Mouse (Mus musculus) C2C12 (cell line): ENCODE measurements around the gene Sec22b. TPM values are rescaled to one million over a fixed set of nuclear protein-coding genes. Genes with fewer than 3 reads are reported as not detected.

Experiments
- H3K27me3 ChIP-seq: one replicate; pipeline ENCODE4 v1.6.1; 2011; ENCODE audit not compliant: control insufficient read depth, insufficient read depth, insufficient read length
- H3K36me3 ChIP-seq: one replicate; pipeline ENCODE4 v1.6.1; 2011; ENCODE audit not compliant: control insufficient read depth, insufficient read depth
- H3K4me3 ChIP-seq: one replicate; pipeline ENCODE4 v1.5.1; 2011; ENCODE audit warnings: mild to moderate bottlenecking, control low read depth; ENCODE audit not compliant: poor library complexity, insufficient read depth, severe bottlenecking
- H3K79me2 ChIP-seq: one replicate; pipeline ENCODE4 v1.6.1; 2011; ENCODE audit not compliant: control insufficient read depth, insufficient read depth
- H3K79me3 ChIP-seq: one replicate; pipeline ENCODE4 v1.6.1; 2011; ENCODE audit warnings: low read depth, control low read depth
- H3ac ChIP-seq: one replicate; pipeline ENCODE3; 2011; ENCODE audit warnings: low read depth; ENCODE audit not compliant: control insufficient read depth, insufficient read length
- CEBPB ChIP-seq: IDR thresholded peaks from one replicate; pipeline ENCODE4 v1.6.1; 2011; ENCODE audit warnings: low read depth, mild to moderate bottlenecking, control low read depth, moderate library complexity
- CTCF ChIP-seq: IDR thresholded peaks from one replicate; pipeline ENCODE4 v1.5.1; 2011; ENCODE audit not compliant: control insufficient read depth, insufficient read depth, insufficient read length
- FOSL1 ChIP-seq: IDR thresholded peaks from one replicate; pipeline ENCODE4 v1.8.0; 2011; ENCODE audit warnings: mild to moderate bottlenecking, low read length; ENCODE audit not compliant: poor library complexity, insufficient read depth, severe bottlenecking
- MAX ChIP-seq: IDR thresholded peaks from one replicate; pipeline ENCODE4 v1.6.1; 2011; ENCODE audit warnings: mild to moderate bottlenecking, control low read depth
- MYOD1 ChIP-seq: IDR thresholded peaks from one replicate; pipeline ENCODE4 v1.6.1; 2011; ENCODE audit warnings: low read depth; ENCODE audit not compliant: control insufficient read depth, insufficient read length
- MYOG ChIP-seq: IDR thresholded peaks from one replicate; pipeline ENCODE4 v1.6.1; 2011; ENCODE audit not compliant: control insufficient read depth, insufficient read length; ENCODE audit errors: extremely low read depth
- USF1 ChIP-seq: IDR thresholded peaks from one replicate; pipeline ENCODE4 v1.6.1; 2011; ENCODE audit warnings: low read depth, mild to moderate bottlenecking, control low read depth, moderate library complexity
- polyA plus RNA-seq: library from polyadenylated mRNA; unstranded; fragments of >200 nt; fragmentation: generic; extraction: Trizol; gene quantifications from one replicate; pipeline ENCODE4 v1.2.1, GENCODE M21; 2012; ENCODE audit warnings: missing spikeins

The Sec22b gene
- polyA plus RNA-seq, 1 experiment, result 60.0 TPM

- H3K36me3 ChIP-seq, result no peaks in the 10 kb centered on the region
- no peaks in the 10 kb centered on the region for H3K27me3 ChIP-seq
- H3K4me3 ChIP-seq, result no peak overlapping the region
- H3K79me2 ChIP-seq, result peaks cover 24% of the 10 kb centered on the region
- peaks cover 23% of the 10 kb centered on the region for H3K79me3 ChIP-seq
- TF ChIP-seq CTCF, result no peak
- TF ChIP-seq MAX, result no peak
- no peak for TF ChIP-seq MYOD1
- TF ChIP-seq CEBPB, result no peak
- no peak overlapping the region for H3ac ChIP-seq
Observed at GRCm38 (mm10) chr3:97898381-97898780, 2.6 kb upstream of the Sec22b start.

DNA sequence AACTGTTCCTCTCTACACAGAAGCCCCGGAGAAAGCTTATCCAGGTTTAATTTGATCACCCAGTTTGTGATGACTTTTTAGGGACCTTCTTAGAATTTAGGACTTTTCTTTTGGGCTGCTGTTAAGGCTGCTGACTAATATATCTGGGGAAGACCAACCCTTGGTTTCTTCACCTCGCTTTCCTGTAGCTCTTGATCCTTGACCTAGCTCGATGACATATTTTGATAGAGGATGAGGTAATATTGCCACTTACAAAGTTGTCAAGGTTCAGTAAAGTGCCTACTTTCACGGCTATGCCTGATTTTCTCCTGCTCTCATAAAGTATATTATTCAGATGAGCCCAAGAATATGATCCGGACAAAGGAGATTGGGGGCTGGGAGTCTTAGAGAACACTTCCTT is 596 bp downstream of the Sec22b start:
- H3ac ChIP-seq, result peak overlapping the region; percentile 99
- no peaks in the 10 kb centered on the region for H3K36me3 ChIP-seq

GRCm38 (mm10) chr3:97909737-97910136 is 8.7 kb downstream of the Sec22b start:
- H3K79me3 ChIP-seq, result peaks cover 18% of the 10 kb centered on the region
- no peak overlapping the region for H3ac ChIP-seq
- no peak overlapping the region for H3K4me3 ChIP-seq
- TF ChIP-seq CTCF, result no peak
- H3K36me3 ChIP-seq, result peaks cover 19% of the 10 kb centered on the region
- H3K79me2 ChIP-seq, result peaks cover 50% of the 10 kb centered on the region
- H3K27me3 ChIP-seq, result no peaks in the 10 kb centered on the region

More for the DNA sequence above, 596 bp downstream of the Sec22b start:
- Histone ChIP-seq H3K4me3 (peak overlapping the region; percentile 93), H3K79me2 (peaks cover 56% of the 10 kb centered on the region), H3K27me3 (no peaks in the 10 kb centered on the region), H3K79me3 (peaks cover 54% of the 10 kb centered on the region)
- TF ChIP-seq CTCF, result no peak
- no peak for TF ChIP-seq MAX
- no peak for TF ChIP-seq MYOD1
- no peak for TF ChIP-seq CEBPB
- no peak for TF ChIP-seq USF1
- no peak for TF ChIP-seq MYOG
- TF ChIP-seq FOSL1, result no peak

- H3K79me3 ChIP-seq, result peaks cover 5% of the 10 kb centered on the region
- peaks cover 29% of the 10 kb centered on the region for H3K36me3 ChIP-seq
- peaks cover 37% of the 10 kb centered on the region for H3K79me2 ChIP-seq
- H3ac ChIP-seq, result no peak overlapping the region
- TF ChIP-seq FOSL1 (no peak), MAX (no peak), MYOG (no peak), MYOD1 (no peak), CEBPB (no peak), USF1 (no peak), CTCF (no peak)
- no peak overlapping the region for H3K4me3 ChIP-seq
- no peaks in the 10 kb centered on the region for H3K27me3 ChIP-seq
Observed at GRCm38 (mm10) chr3:97911093-97911492, 10.1 kb downstream of the Sec22b start.

- H3ac ChIP-seq, result no peak overlapping the region
- no peaks in the 10 kb centered on the region for H3K79me3 ChIP-seq
- no peaks in the 10 kb centered on the region for H3K27me3 ChIP-seq
- no peak for TF ChIP-seq CTCF
- TF ChIP-seq MAX, result no peak
- peaks cover 42% of the 10 kb centered on the region for H3K36me3 ChIP-seq
- H3K4me3 ChIP-seq, result no peak overlapping the region
- peaks cover 9% of the 10 kb centered on the region for H3K79me2 ChIP-seq
Observed at GRCm38 (mm10) chr3:97915081-97915480, 14.1 kb downstream of the Sec22b start.

DNA sequence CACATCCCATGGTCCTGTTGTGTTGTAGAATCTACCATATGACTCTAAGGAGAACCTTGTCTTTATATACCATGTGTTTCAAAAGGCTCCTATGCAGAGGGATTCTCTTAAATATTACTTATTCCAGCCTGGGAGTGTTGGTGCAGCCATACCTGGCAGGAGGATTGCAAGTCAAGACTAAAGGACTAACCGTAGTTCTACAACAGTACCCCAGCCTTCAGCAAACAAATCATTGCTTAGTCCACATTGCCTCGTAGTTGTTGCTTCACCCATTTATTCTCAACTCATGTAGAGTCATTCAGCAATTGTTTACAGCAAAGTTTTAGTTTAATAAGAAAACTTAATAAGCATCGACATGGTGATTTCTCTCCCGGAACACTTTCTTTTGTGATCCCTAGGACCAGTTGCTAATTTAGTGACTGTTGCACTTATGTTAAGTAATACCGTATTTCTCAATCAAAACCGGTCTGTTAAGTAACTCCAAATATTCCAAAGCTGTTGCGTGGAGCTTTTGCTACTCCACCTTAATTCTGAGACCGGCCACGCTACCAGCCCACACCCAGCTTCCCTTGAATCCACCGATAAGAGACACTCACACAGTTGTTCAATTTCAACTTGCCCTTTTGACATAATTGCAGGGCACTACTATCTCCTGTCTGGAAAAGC is 18.0 kb downstream of the Sec22b start:
- TF ChIP-seq MYOG (no peak), FOSL1 (no peak), USF1 (no peak), CTCF (no peak), MYOD1 (no peak), MAX (no peak), CEBPB (no peak)
- H3K36me3 ChIP-seq, result peaks cover 54% of the 10 kb centered on the region
- no peaks in the 10 kb centered on the region for H3K79me2 ChIP-seq
- no peak overlapping the region for H3K4me3 ChIP-seq
- H3K79me3 ChIP-seq, result no peaks in the 10 kb centered on the region
- no peak overlapping the region for H3ac ChIP-seq
- no peaks in the 10 kb centered on the region for H3K27me3 ChIP-seq
